Mouse (Mus musculus) left cerebral cortex, adult 2 months (tissue): ENCODE data around the gene Agpat4. TPM values are rescaled to one million over a fixed set of nuclear protein-coding genes. Genes with fewer than 3 reads are reported as not detected.
A peak's percentile ranks its signal among the peaks of the same experiment; 100 is the strongest.

Experiments used
- DNase-seq, 2 experiments: peaks; one replicate each; pipeline ENCODE4 v3.0.0; 2021 to 2022; ENCODE audit warnings: low spot score in 2 of 2, mixed read lengths in 1 of 2; ENCODE audit errors: extremely low spot score in 1 of 2
- H3K27ac ChIP-seq: fragments of 200-600 bp; 2 replicates; pipeline ENCODE4 v1.8.1; 2022
- H3K4me3 ChIP-seq: fragments of 200-600 bp; 2 replicates; pipeline ENCODE4 v1.8.1; 2022
- CTCF ChIP-seq: fragments of 200-600 bp; IDR thresholded peaks from 2 replicates; pipeline ENCODE4 v1.8.1; 2022; ENCODE audit warnings: antibody characterized with exemption, mild to moderate bottlenecking, moderate library complexity
- intact Hi-C: fragments of 180-260 bp; cut with DNase I; formaldehyde crosslinking; loops from one replicate; pipeline ENCODE4 v1.15.1; 2025
- total RNA-seq, 2 experiments: library from RNA; stranded (reverse); gene quantifications; 2 replicates each; pipeline ENCODE4 v1.2.3; 2021

Agpat4 gene
- total RNA-seq, 2 experiments from 2014 or later = 55.8 to 59.3 TPM

GRCm38 (mm10) chr17:12179339-12179738 lies 60.8 kb downstream of the Agpat4 start:
- TF ChIP-seq CTCF = no peak
- no peak overlapping the region for H3K27ac ChIP-seq

GRCm38 (mm10) chr17:12179766-12180165 lies 61.3 kb downstream of the Agpat4 start:
- no peak for DNase-seq

More at GRCm38 (mm10) chr17:12179339-12179738, 60.8 kb downstream of the Agpat4 start:
- no peak for DNase-seq
- no peak overlapping the region for H3K4me3 ChIP-seq
- intact Hi-C loops = no loop called here

DNA sequence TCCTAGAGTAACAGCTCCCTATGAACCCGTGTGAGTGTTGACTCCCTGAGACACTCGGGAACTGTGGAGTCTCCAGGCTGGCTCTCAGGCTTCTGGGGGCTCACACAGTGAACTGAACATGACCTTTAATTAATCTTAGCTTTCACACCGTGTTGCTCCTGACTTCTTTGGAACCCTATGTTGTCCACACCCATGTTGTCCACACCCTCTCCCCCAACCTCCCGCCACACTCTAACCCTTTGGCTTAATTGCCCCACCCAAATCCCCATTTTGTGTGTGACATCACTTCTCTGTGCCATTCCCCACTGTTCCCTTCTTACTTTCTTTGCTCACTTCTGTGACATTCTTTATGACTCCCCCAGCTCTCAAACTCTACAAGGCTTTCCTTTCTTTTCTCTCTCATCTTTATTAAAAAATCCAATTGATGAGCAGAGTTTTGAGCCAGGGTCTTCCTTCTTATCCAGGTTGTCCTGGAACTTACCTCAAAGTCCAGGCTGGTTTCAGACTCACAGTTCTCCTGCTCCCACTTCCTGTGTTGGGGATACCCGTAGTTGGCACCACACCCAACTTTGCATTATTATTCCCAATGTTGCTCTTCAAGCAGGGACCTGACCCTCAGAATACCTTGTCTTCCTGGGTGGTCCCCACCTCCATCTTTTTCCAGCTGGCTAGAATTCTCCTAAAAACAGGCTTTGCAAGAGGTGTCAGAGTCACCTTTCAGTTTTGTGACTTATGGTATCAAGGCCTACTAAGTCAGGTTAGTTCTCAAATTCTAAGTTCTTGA lies 64.4 kb downstream of the Agpat4 start:
- intact Hi-C loops = no loop called here
- no peak overlapping the region for H3K27ac ChIP-seq
- no peak for TF ChIP-seq CTCF
- DNase-seq = no peak
- H3K4me3 ChIP-seq = no peak overlapping the region

More at GRCm38 (mm10) chr17:12179766-12180165, 61.3 kb downstream of the Agpat4 start:
- Histone ChIP-seq H3K4me3 (no peak overlapping the region), H3K27ac (no peak overlapping the region)
- intact Hi-C loops = no loop called here
- TF ChIP-seq CTCF = no peak

DNA sequence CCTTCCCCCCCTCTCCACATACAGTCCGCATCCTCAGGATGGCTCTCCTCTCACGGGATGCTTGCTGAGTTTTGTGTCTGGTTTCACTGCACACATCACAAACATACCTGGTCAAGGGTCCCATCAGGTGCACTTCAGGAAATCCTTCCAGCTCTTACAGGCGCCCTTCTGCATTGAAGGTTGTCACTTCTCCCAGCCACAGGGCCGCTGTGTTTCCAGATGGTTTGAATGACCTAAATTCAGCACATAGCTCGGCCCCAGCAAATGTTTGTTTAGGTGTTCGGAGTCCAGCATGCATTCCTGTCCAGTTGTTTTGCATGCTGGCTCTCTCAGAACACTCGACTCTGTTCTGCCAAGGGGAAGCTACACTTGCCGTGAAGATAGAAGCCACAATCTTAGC lies 65.8 kb downstream of the Agpat4 start:
- no peak overlapping the region for H3K4me3 ChIP-seq
- H3K27ac ChIP-seq = no peak overlapping the region
- intact Hi-C loops = no loop called here
- DNase-seq = no peak
- no peak for TF ChIP-seq CTCF

DNA sequence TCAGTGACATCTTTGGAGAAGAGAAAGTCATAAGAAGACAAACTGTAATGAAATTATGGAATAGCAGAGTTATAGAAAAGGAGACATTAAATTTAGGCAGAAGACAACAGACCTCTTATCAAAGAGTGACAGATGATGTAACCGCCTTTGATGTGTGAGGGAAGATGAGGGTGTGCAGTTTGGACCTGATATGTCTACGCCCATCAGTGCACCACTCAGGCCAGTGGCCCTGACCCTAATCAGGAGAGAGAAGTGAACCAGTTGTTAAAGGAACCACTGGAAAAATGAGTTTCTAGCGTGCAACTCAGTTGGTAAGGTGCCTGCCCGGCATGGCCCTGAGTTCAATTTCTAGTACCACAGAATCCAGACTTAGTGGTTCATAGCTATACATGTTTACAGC lies 67.4 kb downstream of the Agpat4 start:
- intact Hi-C loops = no loop called here
- H3K27ac ChIP-seq = no peak overlapping the region
- DNase-seq = no peak
- TF ChIP-seq CTCF = no peak
- no peak overlapping the region for H3K4me3 ChIP-seq

DNA sequence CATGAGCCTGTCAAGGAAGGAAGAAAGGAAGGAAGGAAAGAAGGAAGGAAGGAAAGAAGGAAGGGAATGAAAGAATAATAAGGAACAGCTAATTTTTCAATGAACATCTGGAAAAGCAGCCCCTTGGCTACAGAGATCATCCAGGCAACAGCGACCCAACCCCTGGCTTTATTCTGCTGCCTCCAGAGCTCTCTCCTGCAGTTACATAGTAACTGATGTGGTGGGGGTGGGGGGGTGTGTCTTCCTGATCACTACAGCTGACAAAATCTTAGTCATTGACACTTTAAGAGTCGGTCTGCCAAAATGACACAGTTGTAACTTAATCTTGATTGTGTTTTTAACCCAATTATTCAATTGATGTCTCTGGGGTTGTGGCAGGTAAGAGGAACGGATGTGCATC lies 67.8 kb downstream of the Agpat4 start:
- intact Hi-C loops = no loop called here
- H3K27ac ChIP-seq = no peak overlapping the region
- no peak overlapping the region for H3K4me3 ChIP-seq
- no peak for TF ChIP-seq CTCF
- no peak for DNase-seq

- DNase-seq = peak in 1 of 2 experiments; percentile 36
Observed at GRCm38 (mm10) chr17:12187782-12188181, 69.3 kb downstream of the Agpat4 start.

DNA sequence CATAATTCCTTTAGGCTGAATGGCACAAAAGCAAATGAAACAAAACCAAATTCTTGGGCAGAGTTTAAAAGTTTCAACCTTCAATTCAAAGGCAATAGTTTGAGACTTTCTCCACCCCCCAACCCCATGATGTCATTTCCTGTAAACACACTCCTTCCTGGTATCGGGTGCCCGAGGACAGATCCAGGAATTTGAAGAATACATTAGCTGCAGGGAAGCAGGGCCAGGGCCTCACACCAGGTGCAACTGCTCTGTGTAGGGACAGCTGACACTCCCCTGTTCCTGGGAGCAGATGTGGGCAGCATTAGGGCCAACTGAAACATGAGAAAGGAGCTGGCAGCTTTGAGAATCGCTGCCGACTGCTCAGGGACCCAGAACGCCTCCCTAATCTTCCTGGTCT lies 76.6 kb downstream of the Agpat4 start:
- no peak for DNase-seq
- Histone ChIP-seq H3K27ac (no peak overlapping the region), H3K4me3 (no peak overlapping the region)
- no peak for TF ChIP-seq CTCF
- intact Hi-C loops = no loop called here

More at GRCm38 (mm10) chr17:12187782-12188181, 69.3 kb downstream of the Agpat4 start:
- TF ChIP-seq CTCF = no peak
- H3K27ac ChIP-seq = no peak overlapping the region; the same call in 1 of the 2 replicates
- no peak overlapping the region for H3K4me3 ChIP-seq
- intact Hi-C loops = no loop called here

DNA sequence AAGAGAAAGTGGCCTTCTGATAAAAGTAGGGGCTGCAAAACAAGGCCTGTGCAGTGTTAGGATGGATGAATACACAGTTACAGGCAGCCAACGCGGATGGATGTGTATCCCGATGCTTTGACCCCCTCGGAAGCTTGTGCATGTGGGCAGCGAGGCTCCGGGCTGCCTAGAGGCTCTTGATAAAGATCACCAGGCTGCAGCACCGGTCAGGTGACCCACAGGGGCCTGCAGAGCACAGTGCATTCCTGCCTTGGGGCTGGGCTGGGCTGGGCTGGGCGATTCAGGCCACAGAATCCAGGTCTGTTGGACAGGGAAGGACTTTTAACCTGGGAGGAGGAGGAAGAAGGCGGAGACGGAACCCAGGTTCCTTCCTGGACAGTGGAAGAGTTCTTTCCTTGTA lies 77.1 kb downstream of the Agpat4 start:
- Histone ChIP-seq H3K27ac (no peak overlapping the region), H3K4me3 (no peak overlapping the region)
- intact Hi-C loops = no loop called here
- TF ChIP-seq CTCF = no peak
- DNase-seq = no peak

DNA sequence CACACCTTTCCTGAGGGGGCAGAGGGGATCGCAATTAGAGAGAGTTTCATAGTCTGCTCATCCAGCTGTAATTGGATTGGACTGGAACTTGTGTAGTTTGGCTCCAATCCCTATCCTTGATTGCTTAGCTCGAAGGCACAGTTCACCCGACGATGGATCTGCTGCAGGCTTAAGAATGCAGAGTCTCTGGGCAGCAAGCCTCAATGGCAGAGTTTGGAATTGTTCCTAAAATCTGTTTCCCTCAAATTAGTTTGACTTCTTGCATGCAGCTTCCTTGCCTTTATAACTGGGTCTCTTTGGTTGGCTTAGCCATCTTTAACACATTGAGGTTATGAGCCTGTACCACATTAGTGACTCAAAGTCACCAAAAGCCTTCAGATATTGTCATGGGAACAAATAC lies 81.4 kb downstream of the Agpat4 start:
- DNase-seq = no peak
- no peak for TF ChIP-seq CTCF
- Histone ChIP-seq H3K27ac (no peak overlapping the region), H3K4me3 (no peak overlapping the region)
- intact Hi-C loops = no loop called here

- DNase-seq = no peak
- TF ChIP-seq CTCF = no peak
- Histone ChIP-seq H3K4me3 (no peak overlapping the region), H3K27ac (no peak overlapping the region)
- intact Hi-C loops = no loop called here
Observed at GRCm38 (mm10) chr17:12201086-12201485, 82.6 kb downstream of the Agpat4 start.

DNA sequence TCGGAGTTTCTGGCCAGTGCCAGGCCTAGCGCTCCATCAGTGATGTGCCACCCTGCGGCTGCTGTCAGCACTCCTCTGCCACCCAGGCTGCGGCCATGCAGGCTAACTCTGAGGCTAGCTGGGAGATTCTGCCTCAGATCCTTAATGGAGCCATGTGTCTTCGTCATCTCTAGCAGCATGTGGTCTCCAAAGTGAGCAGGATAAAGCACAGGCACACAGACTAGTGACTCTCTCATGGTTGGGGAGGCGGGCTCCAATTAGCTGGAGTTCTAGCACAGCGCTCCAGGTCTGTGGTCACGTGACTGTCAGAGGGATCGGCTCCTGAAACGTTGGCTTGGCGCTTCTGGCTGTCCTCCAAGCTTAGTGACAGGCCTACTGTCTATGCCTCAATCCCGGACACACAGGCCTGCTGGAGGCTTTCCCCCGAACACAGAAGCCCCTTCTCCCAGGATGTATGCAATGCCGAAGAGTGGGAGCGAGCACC lies 85.0 kb downstream of the Agpat4 start:
- TF ChIP-seq CTCF = no peak
- no peak overlapping the region for H3K27ac ChIP-seq
- no peak for DNase-seq
- H3K4me3 ChIP-seq = no peak overlapping the region
- intact Hi-C loops = no loop called here

GRCm38 (mm10) chr17:12204246-12204645 lies 85.7 kb downstream of the Agpat4 start:
- Histone ChIP-seq H3K27ac (no peak overlapping the region), H3K4me3 (no peak overlapping the region)
- DNase-seq = no peak
- intact Hi-C loops = no loop called here
- no peak for TF ChIP-seq CTCF
